Mouse (Mus musculus) spleen, postnatal 14 days (tissue): ENCODE results near the gene Etv5.

Experiments used
- DNase-seq, 2 experiments: peaks; one replicate each; pipeline ENCODE4 v3.0.0; 2021 to 2022; ENCODE audit warnings: low spot score in 2 of 2

Etv5 gene

GRCm38 (mm10) chr16:22341236-22341671 is 98.3 kb downstream of the Etv5 start:
- DNase-seq = no peak

GRCm38 (mm10) chr16:22335781-22336180 is 103.7 kb downstream of the Etv5 start:
- DNase-seq = no peak
